Mouse (Mus musculus) liver, embryonic 16.5 days (tissue): ENCODE results near the gene Gm9837. TPM values are rescaled to one million over a fixed set of nuclear protein-coding genes. Genes with fewer than 3 reads are reported as not detected.

Experiments
- ATAC-seq: fragments of 200-750 bp; cut with Nextera tagmentation; 2 replicates; pipeline ENCODE4 v1.8.0; 2017; ENCODE audit warnings: low read depth, mild to moderate bottlenecking, moderate number of reproducible peaks, moderate library complexity
- H3K27ac ChIP-seq: fragments of 300-500 bp; sonication (generic); 2 replicates; pipeline ENCODE4 v1.5.1; 2014; ENCODE audit warnings: mild to moderate bottlenecking, low read length
- H3K27me3 ChIP-seq: fragments of 300-500 bp; sonication (generic); 2 replicates; pipeline ENCODE4 v1.6.1; 2014; ENCODE audit warnings: low read depth, low read length, mixed read lengths; ENCODE audit not compliant: control insufficient read depth, insufficient read depth
- H3K36me3 ChIP-seq: fragments of 300-500 bp; sonication (generic); 2 replicates; pipeline ENCODE4 v1.6.1; 2014; ENCODE audit warnings: mild to moderate bottlenecking; ENCODE audit not compliant: control insufficient read depth, insufficient read depth
- H3K4me1 ChIP-seq: fragments of 300-500 bp; sonication (generic); 2 replicates; pipeline ENCODE4 v1.6.1; 2014; ENCODE audit warnings: low read depth, low read length, mixed read lengths; ENCODE audit not compliant: control insufficient read depth
- H3K4me2 ChIP-seq: fragments of 300-500 bp; sonication (generic); 2 replicates; pipeline ENCODE4 v1.6.1; 2014; ENCODE audit warnings: low read depth, low read length, mixed read lengths
- H3K4me3 ChIP-seq: fragments of 300-500 bp; sonication (generic); 2 replicates; pipeline ENCODE4 v1.5.1; 2014; ENCODE audit warnings: low read depth, mild to moderate bottlenecking, low read length
- H3K9ac ChIP-seq: fragments of 300-500 bp; sonication (generic); 2 replicates; pipeline ENCODE4 v1.6.1; 2014; ENCODE audit warnings: low read depth, low read length
- H3K9me3 ChIP-seq: fragments of 300-500 bp; sonication (generic); replicated peaks from 2 replicates; pipeline ENCODE4 v1.6.1; 2016; ENCODE audit warnings: low read length; ENCODE audit not compliant: control insufficient read depth
- WGBS: fragments of 180-500 bp; shearing (Covaris S2); extraction: QIAGEN DNeasy Blood & Tissue Kit; methylation state at CpG from one replicate; pipeline ENCODE4 v1.1.7; 2014; ENCODE audit not compliant: insufficient replicate concordance; 5-methylcytosine and 5-hydroxymethylcytosine counted together
- polyA plus RNA-seq: library from polyadenylated mRNA; unstranded; fragments of >200 nt; fragmentation: Nextera tagmentation; extraction: Ambion mirVana; gene quantifications from 2 replicates; pipeline ENCODE4 v1.2.1, GENCODE M21; 2015

The Gm9837 gene
- polyA plus RNA-seq, 1 experiment from 2014 or later, result not detected

- no peaks in the 10 kb centered on the region for H3K9me3 ChIP-seq
- no peak overlapping the region for H3K9ac ChIP-seq
- peaks cover 9% of the 10 kb centered on the region for H3K4me1 ChIP-seq
- no peak overlapping the region for H3K4me2 ChIP-seq
- 72% methylated on average over 6 of the region's 6 CpGs for WGBS
- H3K27ac ChIP-seq, result peak overlapping the region; percentile 31; the same call in 1 of the 2 replicates
- peaks cover 12% of the 10 kb centered on the region for H3K36me3 ChIP-seq
- no peak for ATAC-seq
- H3K4me3 ChIP-seq, result no peak overlapping the region
- H3K27me3 ChIP-seq, result no peaks in the 10 kb centered on the region
These were observed 44.5 kb downstream of the Gm9837 start for GRCm38 (mm10) chr11:53425711-53426255.

GRCm38 (mm10) chr11:53425251-53425650 lies 45.0 kb downstream of the Gm9837 start:
- Histone ChIP-seq H3K27me3 (no peaks in the 10 kb centered on the region), H3K4me3 (no peak overlapping the region), H3K4me1 (peaks cover 9% of the 10 kb centered on the region), H3K9ac (no peak overlapping the region), H3K9me3 (no peaks in the 10 kb centered on the region), H3K4me2 (no peak overlapping the region), H3K36me3 (peaks cover 12% of the 10 kb centered on the region), H3K27ac (no peak overlapping the region)
- no peak for ATAC-seq
- WGBS, result 56% methylated on average over 3 of the region's 3 CpGs

- Histone ChIP-seq H3K9ac (no peak overlapping the region), H3K4me2 (no peak overlapping the region), H3K4me1 (peaks cover 7% of the 10 kb centered on the region), H3K9me3 (no peaks in the 10 kb centered on the region), H3K27me3 (no peaks in the 10 kb centered on the region), H3K27ac (no peak overlapping the region), H3K4me3 (no peak overlapping the region), H3K36me3 (peaks cover 12% of the 10 kb centered on the region)
- WGBS, result 59% methylated on average over 2 of the region's 2 CpGs
- ATAC-seq, result 0 out of 2 replicates have a peak, but pooled peaks have one; percentile 30
These were observed 45.5 kb downstream of the Gm9837 start for GRCm38 (mm10) chr11:53424826-53425225.

- Histone ChIP-seq H3K27ac (peak within 1 kb of the TSS; percentile 74), H3K27me3 (no peaks in the 10 kb centered on the region), H3K4me1 (no peaks in the 10 kb centered on the region), H3K4me3 (peak within 1 kb of the TSS; percentile 51), H3K9ac (peak within 1 kb of the TSS; percentile 30; the same call in 1 of the 2 replicates), H3K4me2 (peak within 1 kb of the TSS; percentile 36; the same call in 1 of the 2 replicates), H3K36me3 (peaks cover 2% of the 10 kb centered on the region; the same call in 1 of the 2 replicates), H3K9me3 (no peaks in the 10 kb centered on the region)
- WGBS, result 46% methylated on average over 4 of the region's 4 CpGs
- ATAC-seq, result peak; percentile 82
These were observed 47.2 kb downstream of the Gm9837 start, which contains the start of gene Leap2 for GRCm38 (mm10) chr11:53423036-53423435. Leap2 (minus strand) TSS chr11:53423170.

Other genes with a start within 250 kb of the Gm9837 start
- gene Hspa4, start 170.0 kb downstream of the Gm9837 start, polyA plus RNA-seq, result 32.4 and 33.7 TPM in 2 replicates
- 6.0 and 7.3 TPM in 2 replicates for gene Zcchc10, start 145.8 kb downstream of the Gm9837 start, polyA plus RNA-seq
- gene Aff4, start 119.6 kb downstream of the Gm9837 start, polyA plus RNA-seq, result 8.3 and 8.6 TPM in 2 replicates
- 71.4 and 78.2 TPM in 2 replicates for gene Leap2, start 47.3 kb downstream of the Gm9837 start, polyA plus RNA-seq
- 513 and 549 TPM in 2 replicates for gene Uqcrq, start 39.6 kb downstream of the Gm9837 start, polyA plus RNA-seq
- gene Gdf9, start 39.5 kb downstream of the Gm9837 start, polyA plus RNA-seq, result 0.41 and 0.43 TPM in 2 replicates
- gene Gm10447, start 13.4 kb downstream of the Gm9837 start, polyA plus RNA-seq, result 0.18 and 0.22 TPM in 2 replicates
- 3.1 and 4.1 TPM in 2 replicates for gene Shroom1, start 13.3 kb downstream of the Gm9837 start, polyA plus RNA-seq
- gene Gm9945, start 9.7 kb upstream of the Gm9837 start, polyA plus RNA-seq, result 0.49 and 0.64 TPM in 2 replicates
- 13.5 and 15.9 TPM in 2 replicates for gene Sowaha, start 9.8 kb upstream of the Gm9837 start, polyA plus RNA-seq
- 16.5 and 18.9 TPM in 2 replicates for gene Sept8, start 48.8 kb upstream of the Gm9837 start, polyA plus RNA-seq
- gene Kif3a, start 96.9 kb upstream of the Gm9837 start, polyA plus RNA-seq, result 7.4 and 9.7 TPM in 2 replicates
- 0.20 and 0.27 TPM in 2 replicates for gene Il4, start 148.2 kb upstream of the Gm9837 start, polyA plus RNA-seq
- gene Il13, start 164.2 kb upstream of the Gm9837 start, polyA plus RNA-seq, result not detected in 2 replicates
- gene Rad50, start 236.8 kb upstream of the Gm9837 start, polyA plus RNA-seq, result 12.4 and 12.9 TPM in 2 replicates